Mouse (Mus musculus) urinary bladder, postnatal 25 days (tissue): ENCODE measurements around the gene Ccdc47.

Source experiments
- DNase-seq: peaks from one replicate; pipeline ENCODE4 v3.0.0; 2022; ENCODE audit warnings: low spot score

Gene Ccdc47

GRCm38 (mm10) chr11:106160841-106161721 lies 55.1 kb downstream of the Ccdc47 start, which contains the start of the genes Gm10840 and Limd2:
Gm10840 (plus strand) TSS chr11:106160850.
Limd2 (minus strand) TSS chr11:106160860.
- no peak for DNase-seq

DNA sequence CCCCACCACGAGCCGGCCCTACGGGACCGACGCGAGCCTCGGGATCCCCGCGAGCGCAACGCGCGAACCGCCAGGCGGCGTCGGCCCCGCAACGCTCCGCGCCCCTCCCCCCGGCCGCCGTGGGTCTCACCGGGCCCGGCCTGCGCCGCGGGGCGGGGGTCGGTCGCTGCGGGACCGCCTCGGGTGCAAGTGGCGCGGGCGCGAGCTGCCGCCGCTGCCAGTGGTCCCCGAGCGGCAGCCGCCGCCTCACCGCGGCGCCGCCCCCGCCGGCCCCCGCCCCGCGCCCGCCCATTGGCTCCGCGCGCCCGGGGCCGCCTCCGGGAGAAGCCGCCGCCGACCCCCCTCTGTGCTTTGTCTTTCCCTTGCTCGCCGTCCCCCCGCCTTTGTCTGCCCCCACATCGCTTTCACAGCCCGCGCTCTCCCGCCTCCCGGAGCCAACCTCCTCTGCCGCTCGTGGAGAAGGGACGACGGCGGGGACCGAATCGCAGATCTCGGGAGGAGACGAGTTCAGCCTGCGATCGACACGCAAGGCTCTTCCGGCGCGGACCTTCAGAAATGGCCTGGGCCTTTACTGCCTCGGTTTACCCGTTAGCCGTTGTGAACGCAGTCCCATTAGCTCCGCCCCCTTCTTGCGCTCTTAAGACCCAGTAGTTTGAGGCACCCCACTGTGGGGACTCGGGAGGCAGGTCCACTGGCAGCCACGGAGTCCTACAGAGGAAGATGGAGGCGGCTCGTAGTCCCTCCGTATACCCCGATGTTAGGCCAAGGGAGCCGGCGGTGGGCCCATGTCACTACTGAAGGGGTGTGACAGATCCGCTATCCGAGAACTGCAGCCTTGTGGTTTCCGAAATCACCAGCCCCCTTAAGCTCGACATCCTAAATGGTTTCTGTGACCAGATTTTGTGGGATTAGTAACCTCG lies 56.0 kb downstream of the Ccdc47 start:
- DNase-seq, result peak; percentile 62

DNA sequence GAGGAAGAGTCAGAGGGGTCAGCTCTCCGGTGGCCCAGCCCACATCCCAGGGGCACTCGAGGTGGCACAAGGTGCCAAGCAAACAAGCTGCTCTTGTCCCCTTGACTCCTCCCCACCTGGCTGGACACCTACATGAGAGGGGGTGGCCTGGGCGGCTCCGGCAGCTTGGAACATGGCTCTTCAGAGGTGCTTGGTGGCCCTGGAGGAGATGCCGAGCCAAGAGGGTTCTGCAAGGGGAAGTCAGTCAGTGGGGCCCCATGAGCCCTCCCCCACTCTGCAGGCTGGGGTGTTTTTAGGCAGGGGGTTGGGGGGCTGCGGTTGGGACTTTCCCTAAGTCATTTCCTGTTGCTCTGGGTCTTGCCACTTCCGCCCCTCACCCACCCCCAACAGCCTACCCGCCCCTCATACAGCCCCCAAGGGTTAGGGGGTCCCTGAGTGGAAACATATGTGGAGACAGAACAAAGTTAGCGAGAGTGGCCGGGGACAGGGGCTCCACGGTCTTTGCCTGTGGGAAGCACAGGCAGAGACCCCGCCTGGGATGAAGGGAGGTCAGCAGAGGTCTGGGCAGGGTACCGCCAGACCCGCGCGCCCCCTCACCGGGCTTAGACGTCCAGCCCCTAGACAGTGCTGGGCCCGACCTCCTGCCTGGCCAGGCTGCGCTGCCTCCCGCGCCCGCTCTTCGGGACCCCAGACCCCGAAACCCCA lies 56.8 kb downstream of the Ccdc47 start:
- DNase-seq, result peak; percentile 9

- DNase-seq, result no peak
Measured at GRCm38 (mm10) chr11:106158930-106159215, 57.3 kb downstream of the Ccdc47 start.

DNA sequence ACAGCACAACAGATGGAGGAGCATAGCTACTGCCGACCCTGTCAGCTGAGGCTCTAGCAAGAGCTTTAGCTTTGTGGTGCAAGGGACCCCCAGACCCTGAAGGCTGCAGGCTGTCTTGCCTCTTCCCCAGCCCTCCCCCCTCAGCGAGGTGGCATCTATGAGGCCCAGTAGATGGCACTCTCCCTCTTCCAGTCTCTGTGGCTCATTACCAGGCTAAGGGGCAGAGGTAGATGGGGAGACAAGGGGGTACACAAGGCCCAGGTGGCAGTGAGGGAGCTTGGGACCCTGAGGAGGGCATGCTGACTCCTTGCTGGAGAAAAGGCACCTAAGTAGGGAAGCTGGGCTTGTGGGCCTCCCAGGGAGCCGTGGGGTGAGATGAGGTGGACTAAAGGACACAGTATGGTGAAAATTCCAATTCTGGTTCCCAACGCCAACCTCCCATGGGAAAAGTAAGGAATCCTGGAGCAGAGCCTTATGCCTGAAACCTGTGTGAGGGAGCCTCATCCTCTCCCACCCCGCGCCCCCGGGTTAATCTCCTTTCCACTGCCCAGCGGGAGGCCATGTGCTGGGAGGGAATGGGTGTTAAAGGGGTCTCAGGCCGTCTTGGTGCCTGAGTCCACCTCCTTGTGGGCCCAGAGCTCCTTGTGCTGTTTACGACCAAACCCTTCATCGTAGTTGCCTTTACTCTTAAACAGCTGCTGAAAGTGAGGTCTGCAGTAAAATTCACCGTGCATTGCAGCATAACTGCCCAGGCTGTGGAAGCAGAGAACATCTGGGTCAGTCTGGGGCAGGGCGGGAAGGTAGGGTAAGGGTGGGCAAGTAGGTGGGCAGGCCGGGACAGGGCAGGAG lies 57.8 kb downstream of the Ccdc47 start:
- no peak for DNase-seq

- DNase-seq, result no peak
Measured at GRCm38 (mm10) chr11:106157154-106157553, 59.0 kb downstream of the Ccdc47 start.

- DNase-seq, result no peak
Measured at GRCm38 (mm10) chr11:106156257-106156656, 59.9 kb downstream of the Ccdc47 start.

DNA sequence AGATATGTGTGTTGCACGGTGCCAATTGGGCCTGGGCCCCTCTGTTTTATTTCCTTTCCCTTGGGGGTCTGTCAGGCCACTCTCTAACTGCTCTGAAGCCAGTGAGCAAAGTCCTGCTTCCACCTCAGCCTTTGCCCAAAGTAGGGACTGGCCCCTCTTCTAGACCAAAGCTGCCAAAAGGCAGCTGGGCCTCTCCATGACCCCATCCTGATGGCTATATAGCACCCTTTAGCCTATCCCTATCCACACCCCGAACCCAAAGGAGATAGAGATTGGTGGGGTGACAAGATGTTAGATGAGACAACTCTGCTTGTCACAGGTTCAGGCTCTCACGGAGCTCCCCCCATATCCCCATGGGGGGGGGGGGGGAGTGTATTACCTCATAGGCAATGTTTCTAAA lies 60.4 kb downstream of the Ccdc47 start:
- DNase-seq, result no peak

- no peak for DNase-seq
Measured at GRCm38 (mm10) chr11:106154770-106155169, 61.4 kb downstream of the Ccdc47 start.

DNA sequence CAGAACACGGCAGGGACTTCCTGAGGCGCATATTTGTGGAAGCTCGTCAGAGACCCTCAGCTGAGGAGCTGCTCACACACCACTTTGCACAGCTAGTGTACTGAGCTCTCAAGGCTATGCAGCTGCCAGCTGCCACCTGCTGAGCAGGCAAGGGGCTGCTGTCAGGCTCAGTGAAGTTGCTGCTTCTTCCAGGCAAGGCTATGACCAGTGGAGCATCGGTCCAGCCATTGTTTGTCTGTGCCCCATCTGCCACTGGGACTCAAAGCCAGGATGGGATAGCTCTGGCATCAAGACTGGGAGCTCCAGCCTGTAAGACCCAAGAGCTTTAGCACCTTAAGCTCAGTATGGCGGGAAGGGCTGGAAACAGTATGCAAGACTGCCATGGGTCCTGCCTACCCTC lies 62.1 kb downstream of the Ccdc47 start:
- DNase-seq, result no peak

- DNase-seq, result no peak
Measured at GRCm38 (mm10) chr11:106152132-106152531, 64.0 kb downstream of the Ccdc47 start.

DNA sequence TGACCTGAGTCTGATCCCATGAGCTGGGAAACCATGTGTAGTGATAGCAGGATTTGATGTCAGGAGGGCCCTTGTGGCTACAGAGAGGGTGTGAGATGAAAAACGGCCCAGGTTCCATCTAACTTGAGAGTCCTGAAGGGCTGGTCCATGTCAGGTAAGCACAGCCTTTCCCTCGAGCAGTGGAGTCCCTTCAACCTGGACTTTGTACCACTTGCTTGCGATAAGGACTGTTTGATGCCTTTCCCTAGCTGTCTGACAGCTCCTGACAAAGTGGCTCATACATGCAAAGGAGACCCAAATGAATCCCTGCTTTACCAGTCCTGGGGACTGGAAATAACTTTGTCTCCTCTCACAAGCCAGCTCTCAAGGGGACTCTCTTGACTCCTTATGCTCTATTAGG lies 64.9 kb downstream of the Ccdc47 start:
- no peak for DNase-seq
